Mouse (Mus musculus) liver, adult 2 months (tissue): ENCODE results near the gene Duoxa1.

Experiments used
- CTCF ChIP-seq: fragments of 200-500 bp; IDR thresholded peaks from 2 replicates; pipeline ENCODE4 v1.5.1; 2011; ENCODE audit warnings: low read depth, low read length, control low read depth
- POLR2A ChIP-seq: fragments of 200-500 bp; IDR thresholded peaks from 2 replicates; pipeline ENCODE4 v1.6.1; 2011; ENCODE audit warnings: low read length, control low read depth; ENCODE audit not compliant: insufficient read depth; ENCODE audit errors: extremely low read depth

- TF ChIP-seq POLR2A (no peak), CTCF (peak; percentile 82)
These were observed 35.1 kb upstream of the Duoxa1 start for GRCm38 (mm10) chr2:122348531-122349131.
